Mouse (Mus musculus) erythroid progenitor cell, adult 5-6 weeks (primary cell): ENCODE results near the gene Xrn1. TPM values are rescaled to one million over a fixed set of nuclear protein-coding genes. Genes with fewer than 3 reads are reported as not detected.

ENCODE experiments used
- total RNA-seq, 2 experiments: library from RNA; stranded (forward) in 1 of 2; stranded (reverse) in 1 of 2; fragments of 150-400 nt in 1 of 2; fragments of 186-747, 209-891 nt in 1 of 2; gene quantifications; 2 replicates each; pipeline versions ENCODE4 v1.2.3 to v1.2.4; 2015 to 2017; ENCODE audit warnings: low replicate concordance in 2 of 2

Xrn1 gene
- total RNA-seq, 2 experiments from 2014 or later, result 39.8 to 43.0 TPM

Other genes starting within 250 kb of the Xrn1 start
- gene Trpc1, start 204.4 kb upstream of the Xrn1 start, total RNA-seq (2015; ENCODE audit: low replicate concordance), result not detected in 2 replicates
- not detected in 2 replicates for gene Trpc1, start 204.4 kb upstream of the Xrn1 start, total RNA-seq (2017; ENCODE audit: low replicate concordance)
- 0.36 TPM in 1 of 2 replicates, not detected in the other for gene Pls1, start 109.4 kb upstream of the Xrn1 start, total RNA-seq (2015; ENCODE audit: low replicate concordance)
- gene Pls1, start 109.4 kb upstream of the Xrn1 start, total RNA-seq (2017; ENCODE audit: low replicate concordance), result not detected in 2 replicates
- 8.6 and 14.3 TPM in 2 replicates for gene Atr, start 97.2 kb upstream of the Xrn1 start, total RNA-seq (2015; ENCODE audit: low replicate concordance)
- 6.8 and 12.3 TPM in 2 replicates for gene Atr, start 97.2 kb upstream of the Xrn1 start, total RNA-seq (2017; ENCODE audit: low replicate concordance)
- 1.1 TPM in 1 of 2 replicates, not detected in the other for gene Gk5, start 164.6 kb downstream of the Xrn1 start, total RNA-seq (2015; ENCODE audit: low replicate concordance)
- gene Gk5, start 164.6 kb downstream of the Xrn1 start, total RNA-seq (2017; ENCODE audit: low replicate concordance), result 0.51 and 1.1 TPM in 2 replicates
- 345 and 410 TPM in 2 replicates for gene Tfdp2, start 241.5 kb downstream of the Xrn1 start, total RNA-seq (2015; ENCODE audit: low replicate concordance)
- 531 and 538 TPM in 2 replicates for gene Tfdp2, start 241.5 kb downstream of the Xrn1 start, total RNA-seq (2017; ENCODE audit: low replicate concordance)